Mouse (Mus musculus) limb, embryonic 14.5 days (tissue): ENCODE measurements around the gene Haao. TPM values are rescaled to one million over a fixed set of nuclear protein-coding genes. Genes with fewer than 3 reads are reported as not detected.

Source experiments
- ATAC-seq: fragments of 200-750 bp; cut with Nextera tagmentation; 2 replicates; pipeline ENCODE4 v1.8.0; 2017; ENCODE audit warnings: low read depth, moderate number of reproducible peaks, moderate TSS enrichment; ENCODE audit not compliant: low FRiP score
- DNase-seq: peaks from one replicate; pipeline ENCODE4 v3.0.0-alpha.2; 2015; ENCODE audit warnings: low spot score
- H3K27ac ChIP-seq: fragments of 300-500 bp; sonication (generic); replicated peaks from 2 replicates; pipeline ENCODE4 v1.5.1; 2014; ENCODE audit warnings: low read depth, mild to moderate bottlenecking, low read length, moderate library complexity, mixed read lengths
- H3K27me3 ChIP-seq: fragments of 300-500 bp; sonication (generic); 2 replicates; pipeline ENCODE4 v1.6.1; 2014; ENCODE audit warnings: low read length, mixed read lengths; ENCODE audit not compliant: control insufficient read depth, insufficient read depth
- H3K36me3 ChIP-seq: fragments of 300-500 bp; sonication (generic); 2 replicates; pipeline ENCODE4 v1.6.1; 2014; ENCODE audit warnings: mild to moderate bottlenecking, low read length, moderate library complexity, mixed read lengths; ENCODE audit not compliant: control insufficient read depth, insufficient read depth
- H3K4me1 ChIP-seq: fragments of 300-500 bp; sonication (generic); 2 replicates; pipeline ENCODE4 v1.6.1; 2014; ENCODE audit warnings: antibody characterized with exemption, low read length, mixed read lengths; ENCODE audit not compliant: control insufficient read depth, insufficient read depth
- H3K4me2 ChIP-seq: fragments of 300-500 bp; sonication (generic); replicated peaks from 2 replicates; pipeline ENCODE4 v1.6.1; 2014; ENCODE audit warnings: low read depth, mild to moderate bottlenecking, low read length, moderate library complexity; ENCODE audit not compliant: severe bottlenecking
- H3K4me3 ChIP-seq: fragments of 300-500 bp; sonication (generic); replicated peaks from 2 replicates; pipeline ENCODE4 v1.5.1; 2014; ENCODE audit warnings: low read length
- H3K9ac ChIP-seq: fragments of 300-500 bp; sonication (generic); 2 replicates; pipeline ENCODE4 v1.6.1; 2014; ENCODE audit warnings: mild to moderate bottlenecking, low read depth, low read length, moderate library complexity; ENCODE audit not compliant: severe bottlenecking
- H3K9me3 ChIP-seq: fragments of 300-500 bp; sonication (generic); 2 replicates; pipeline ENCODE4 v1.6.1; 2016; ENCODE audit warnings: low read length; ENCODE audit not compliant: control insufficient read depth
- POLR2A ChIP-seq: fragments of 200-500 bp; IDR thresholded peaks from 2 replicates; pipeline ENCODE4 v1.8.0; 2012; ENCODE audit warnings: inconsistent platforms, mild to moderate bottlenecking, moderate library complexity, borderline replicate concordance; ENCODE audit not compliant: insufficient read depth, insufficient read length; ENCODE audit errors: extremely low read depth
- WGBS: fragments of 180-500 bp; shearing (Covaris S2); extraction: QIAGEN DNeasy Blood & Tissue Kit; methylation state at CpG from one replicate; pipeline ENCODE4 v1.1.7; 2014; 5-methylcytosine and 5-hydroxymethylcytosine counted together
- polyA plus RNA-seq, 2 experiments: library from polyadenylated mRNA; depleted of rRNA in 1 of 2; stranded (reverse) in 1 of 2; unstranded in 1 of 2; fragments of >200 nt; fragmentation: Nextera tagmentation in 1 of 2; extraction: Ambion mirVana in 1 of 2; gene quantifications; 2 replicates each; pipeline versions ENCODE4 v1.2.1 to v1.2.3; 2012 to 2014

The Haao gene
- polyA plus RNA-seq, 2 experiments: 0.92 to 1.3 TPM

- ATAC-seq (no peak), DNase-seq (no peak)
- no peaks in the 10 kb centered on the region for H3K4me1 ChIP-seq
- H3K9me3 ChIP-seq: no peaks in the 10 kb centered on the region
- H3K4me3 ChIP-seq: no peak overlapping the region
- 91% methylated on average over 7 of the region's 7 CpGs for WGBS
- H3K4me2 ChIP-seq: no peak overlapping the region
- no peak overlapping the region for H3K27ac ChIP-seq
- no peak overlapping the region for H3K9ac ChIP-seq
- H3K27me3 ChIP-seq: no peaks in the 10 kb centered on the region
- TF ChIP-seq POLR2A: no peak
- no peaks in the 10 kb centered on the region for H3K36me3 ChIP-seq
These were observed 23.9 kb downstream of the Haao start for GRCm38 (mm10) chr17:83823835-83824234.

- no peak for ATAC-seq
- Histone ChIP-seq H3K4me1 (no peaks in the 10 kb centered on the region), H3K27ac (no peak overlapping the region), H3K27me3 (no peaks in the 10 kb centered on the region), H3K4me2 (no peak overlapping the region), H3K36me3 (no peaks in the 10 kb centered on the region), H3K9ac (no peak overlapping the region), H3K9me3 (no peaks in the 10 kb centered on the region), H3K4me3 (no peak overlapping the region)
- WGBS: 90% methylated on average over 3 of the region's 3 CpGs
- DNase-seq: no peak
- no peak for TF ChIP-seq POLR2A
These were observed 25.9 kb downstream of the Haao start for GRCm38 (mm10) chr17:83821876-83822275.

- Histone ChIP-seq H3K4me1 (no peaks in the 10 kb centered on the region), H3K4me3 (no peak overlapping the region), H3K36me3 (no peaks in the 10 kb centered on the region), H3K4me2 (no peak overlapping the region), H3K9me3 (no peaks in the 10 kb centered on the region), H3K27me3 (no peaks in the 10 kb centered on the region), H3K9ac (no peak overlapping the region), H3K27ac (no peak overlapping the region)
- TF ChIP-seq POLR2A: no peak
- no peak for ATAC-seq
- DNase-seq: no peak
- 84% methylated on average over 5 of the region's 5 CpGs for WGBS
These were observed 27.1 kb downstream of the Haao start for GRCm38 (mm10) chr17:83820701-83821100.

GRCm38 (mm10) chr17:83819503-83819902 lies 28.3 kb downstream of the Haao start:
- no peaks in the 10 kb centered on the region for H3K27me3 ChIP-seq
- no peak overlapping the region for H3K4me3 ChIP-seq
- H3K4me2 ChIP-seq: no peak overlapping the region
- no peak for ATAC-seq
- H3K9me3 ChIP-seq: no peaks in the 10 kb centered on the region
- 71% methylated on average over 8 of the region's 8 CpGs for WGBS
- H3K36me3 ChIP-seq: 0 out of 2 replicates have a peak, but pooled peaks cover 5% of the 10 kb centered on the region
- no peak for DNase-seq
- no peak overlapping the region for H3K9ac ChIP-seq
- H3K27ac ChIP-seq: no peak overlapping the region
- no peaks in the 10 kb centered on the region for H3K4me1 ChIP-seq
- TF ChIP-seq POLR2A: no peak

- Histone ChIP-seq H3K27me3 (no peaks in the 10 kb centered on the region), H3K36me3 (peaks cover 11% of the 10 kb centered on the region; the same call in 1 of the 2 replicates), H3K4me2 (no peak overlapping the region), H3K9ac (no peak overlapping the region), H3K4me3 (no peak overlapping the region), H3K9me3 (no peaks in the 10 kb centered on the region), H3K27ac (no peak overlapping the region), H3K4me1 (no peaks in the 10 kb centered on the region)
- no peak for DNase-seq
- WGBS: 73% methylated on average over 7 of the region's 7 CpGs
- TF ChIP-seq POLR2A: no peak
- no peak for ATAC-seq
These were observed 30.8 kb downstream of the Haao start for GRCm38 (mm10) chr17:83816996-83817395.

- 92% methylated on average over 4 of the region's 4 CpGs for WGBS
- H3K36me3 ChIP-seq: peaks cover 30% of the 10 kb centered on the region
- no peak for TF ChIP-seq POLR2A
- ATAC-seq (no peak), DNase-seq (no peak)
- H3K4me2 ChIP-seq: no peak overlapping the region
- H3K27me3 ChIP-seq: no peaks in the 10 kb centered on the region
- H3K27ac ChIP-seq: no peak overlapping the region
- no peaks in the 10 kb centered on the region for H3K4me1 ChIP-seq
- no peak overlapping the region for H3K4me3 ChIP-seq
- no peaks in the 10 kb centered on the region for H3K9me3 ChIP-seq
- H3K9ac ChIP-seq: no peak overlapping the region
These were observed 34.7 kb downstream of the Haao start for GRCm38 (mm10) chr17:83813050-83813449.
